Mouse (Mus musculus): ENCODE data around the gene Shb.

DNA sequence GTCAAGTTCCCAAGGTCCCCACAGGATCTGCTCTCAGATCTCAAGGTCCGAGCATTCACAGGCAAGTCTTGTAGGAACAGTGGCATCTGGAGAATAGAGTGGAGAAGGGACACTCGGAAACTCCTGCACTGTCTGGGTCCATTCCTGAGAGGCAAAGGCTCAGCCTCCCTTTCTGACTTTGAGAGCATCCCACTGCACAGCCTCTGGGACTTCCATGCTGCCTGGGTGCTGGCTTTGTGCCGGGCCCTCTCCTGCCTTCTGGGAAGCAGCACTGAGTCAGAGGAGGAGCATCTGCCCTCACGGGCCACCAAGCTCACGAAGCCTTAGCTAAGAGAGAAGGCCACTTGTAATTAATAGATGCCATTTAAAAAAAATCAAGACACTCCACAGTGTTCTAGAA, 37.3 kb upstream of the Shb start:
- TF ChIP-seq POLR2A (IDR thresholded peaks at IDR 0.05; ENCODE audit: insufficient read depth, low read depth, low read length) (no peak), CTCF (IDR thresholded peaks at IDR 0.05; ENCODE audit: insufficient read depth, low read depth, low read length) (no peak)
